Mouse (Mus musculus): ENCODE results near the gene Lefty2. TPM values are rescaled to one million over a fixed set of nuclear protein-coding genes. Genes with fewer than 3 reads are reported as not detected.
"Not testable (repeated sequence)": the region's sequence is repeated elsewhere in the genome, so short reads cannot be mapped to it uniquely, and the experiment has no call there.

The Lefty2 gene
- total RNA-seq, 2 experiments from 2014 or later = 1.4 to 2.0 TPM

DNA sequence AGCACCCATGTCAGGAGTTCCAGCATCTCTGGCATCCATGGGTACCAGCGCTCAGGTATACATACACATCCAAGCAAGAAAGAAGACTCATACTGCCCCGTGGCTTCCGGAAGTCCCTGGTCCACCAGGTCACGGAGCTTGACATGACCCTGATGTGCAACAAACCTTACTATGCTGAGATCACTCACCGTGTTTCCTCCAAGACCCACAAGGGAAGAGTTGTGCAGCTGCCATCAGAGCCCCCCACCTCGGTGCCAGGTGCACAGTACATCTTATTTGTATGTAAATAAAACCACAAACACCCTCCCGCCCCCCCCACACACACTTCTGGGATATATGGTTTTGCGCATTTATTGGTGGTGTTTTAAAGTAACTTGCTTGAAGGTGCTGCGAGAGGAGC, 17.8 kb upstream of the Lefty2 start:
- no peak overlapping the region for H3K27ac ChIP-seq
- DNase-seq (ENCODE audit: low spot score in 2 of 2) = no peak
- TF ChIP-seq CTCF (conservative IDR thresholded peaks at IDR 0.05) = no peak
- no peak overlapping the region for H3K4me3 ChIP-seq

DNA sequence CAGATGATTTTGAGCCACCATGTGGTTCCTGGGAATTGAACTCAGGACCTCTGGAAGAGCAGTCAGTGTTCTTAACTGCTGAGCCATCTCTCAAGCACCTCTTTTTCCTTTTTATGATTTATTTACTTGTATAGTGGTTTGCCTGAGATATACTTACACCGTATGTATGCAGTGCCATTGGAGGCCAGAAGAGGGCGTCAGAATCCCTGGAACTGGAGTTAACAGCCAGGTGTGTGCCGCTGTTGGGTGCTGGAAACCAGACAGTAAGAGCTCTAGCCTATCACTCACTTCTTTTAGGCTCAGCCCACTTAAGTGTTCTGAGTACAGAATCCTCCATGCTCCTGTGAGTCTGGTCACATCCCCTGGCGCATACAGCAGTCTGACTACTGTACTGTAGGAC, 15.4 kb upstream of the Lefty2 start:
- Histone ChIP-seq H3K27ac (no peak overlapping the region), H3K4me3 (no peak overlapping the region)
- DNase-seq (ENCODE audit: low spot score in 2 of 2) = no peak
- TF ChIP-seq CTCF (conservative IDR thresholded peaks at IDR 0.05) = no peak; the same call in none of the 2 replicates

- no peak overlapping the region for H3K27ac ChIP-seq
- no peak for DNase-seq (ENCODE audit: low spot score in 2 of 2)
- no peak overlapping the region for H3K4me3 ChIP-seq
- no peak for TF ChIP-seq CTCF (conservative IDR thresholded peaks at IDR 0.05)
Observed at GRCm38 (mm10) chr1:180881768-180882167, 11.1 kb upstream of the Lefty2 start.

- TF ChIP-seq CTCF (conservative IDR thresholded peaks at IDR 0.05) = no peak
- no peak overlapping the region for H3K4me3 ChIP-seq
- no peak for DNase-seq (ENCODE audit: low spot score in 2 of 2)
- no peak overlapping the region for H3K27ac ChIP-seq
Observed at GRCm38 (mm10) chr1:180883731-180884130, 9.2 kb upstream of the Lefty2 start.

- TF ChIP-seq CTCF (conservative IDR thresholded peaks at IDR 0.05) = no peak
- Histone ChIP-seq H3K4me3 (no peak overlapping the region), H3K27ac (no peak overlapping the region)
- DNase-seq (ENCODE audit: low spot score in 2 of 2) = no peak
Observed at GRCm38 (mm10) chr1:180884484-180884883, 8.4 kb upstream of the Lefty2 start.

DNA sequence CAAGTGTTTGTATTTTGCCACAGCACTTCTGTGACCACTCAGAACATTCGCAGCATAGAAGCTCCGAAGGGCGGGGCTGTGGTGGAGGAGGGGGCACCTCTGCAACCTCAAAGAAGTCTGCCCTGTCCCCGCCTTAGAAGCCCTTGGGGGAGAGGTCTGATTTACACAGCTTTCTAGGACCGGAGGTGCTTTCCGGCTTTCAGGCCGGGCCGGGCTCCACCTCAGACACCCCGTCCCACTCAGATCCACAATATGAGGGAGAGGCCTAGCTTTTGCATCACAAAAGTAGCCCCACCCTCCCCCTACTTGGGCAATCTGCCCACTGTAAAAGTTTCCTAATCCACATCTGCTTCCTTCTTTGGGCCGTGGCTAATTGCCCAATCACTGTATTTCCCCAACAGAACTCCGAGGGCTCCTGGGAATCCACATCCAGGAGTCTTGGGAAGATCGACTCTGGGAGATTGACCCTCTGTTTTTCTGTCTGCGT, 4.3 kb upstream of the Lefty2 start:
- DNase-seq (ENCODE audit: low spot score in 2 of 2) = no peak
- Histone ChIP-seq H3K4me3 (no peak overlapping the region), H3K27ac (no peak overlapping the region)
- no peak for TF ChIP-seq CTCF (conservative IDR thresholded peaks at IDR 0.05)

DNA sequence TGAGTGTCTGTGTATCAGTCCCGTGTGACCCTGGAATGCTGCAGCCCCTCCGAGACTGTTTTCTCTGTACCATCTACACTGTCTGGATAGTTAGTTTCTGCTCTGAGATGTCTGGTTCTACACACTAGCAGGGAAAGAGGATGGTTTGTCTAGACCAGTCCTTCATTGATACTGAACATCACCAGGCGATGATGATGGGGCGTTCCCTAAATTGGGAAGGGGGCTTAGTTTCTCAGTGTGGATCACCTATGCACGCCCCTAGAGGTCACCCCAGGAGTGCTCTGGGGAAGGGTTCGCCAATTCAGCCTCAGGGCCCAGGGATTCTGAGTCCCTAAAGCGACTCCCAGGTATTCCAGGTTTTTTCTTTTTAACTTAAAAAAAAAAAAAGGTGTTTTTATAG, 3.7 kb upstream of the Lefty2 start:
- no peak overlapping the region for H3K27ac ChIP-seq
- no peak for DNase-seq (ENCODE audit: low spot score in 2 of 2)
- no peak for TF ChIP-seq CTCF (conservative IDR thresholded peaks at IDR 0.05)
- H3K4me3 ChIP-seq = no peak overlapping the region

GRCm38 (mm10) chr1:180889841-180890240, 3.1 kb upstream of the Lefty2 start:
- no peak overlapping the region for H3K27ac ChIP-seq
- peak; percentile 50 for TF ChIP-seq CTCF (conservative IDR thresholded peaks at IDR 0.05)
- DNase-seq (ENCODE audit: low spot score in 2 of 2) = no peak
- H3K4me3 ChIP-seq = no peak overlapping the region

GRCm38 (mm10) chr1:180894088-180894987, 1.4 kb downstream of the Lefty2 start:
- not testable (repeated sequence) for H3K4me3 ChIP-seq; DNase-seq (ENCODE audit: low spot score in 2 of 2)

GRCm38 (mm10) chr1:180901107-180901506, 8.2 kb downstream of the Lefty2 start:
- TF ChIP-seq CTCF (conservative IDR thresholded peaks at IDR 0.05) = peak; percentile 89
- DNase-seq (ENCODE audit: low spot score in 2 of 2) = no peak
- Histone ChIP-seq H3K27ac (no peak overlapping the region), H3K4me3 (no peak overlapping the region)

More at GRCm38 (mm10) chr1:180894088-180894987, 1.4 kb downstream of the Lefty2 start:
- H3K27ac ChIP-seq = not testable (repeated sequence)

- no peak for TF ChIP-seq CTCF (conservative IDR thresholded peaks at IDR 0.05)
- DNase-seq (ENCODE audit: low spot score in 2 of 2) = no peak
- no peak overlapping the region for H3K27ac ChIP-seq
- no peak overlapping the region for H3K4me3 ChIP-seq
Observed at GRCm38 (mm10) chr1:180902915-180903314, 10.0 kb downstream of the Lefty2 start.

- no peak for DNase-seq (ENCODE audit: low spot score in 2 of 2)
- Histone ChIP-seq H3K4me3 (peak overlapping the region; percentile 76), H3K27ac (peak overlapping the region; percentile 94)
- peak; percentile 13; the same call in 1 of the 2 replicates for TF ChIP-seq CTCF (conservative IDR thresholded peaks at IDR 0.05)
Observed at GRCm38 (mm10) chr1:180903666-180904038, 10.7 kb downstream of the Lefty2 start.

DNA sequence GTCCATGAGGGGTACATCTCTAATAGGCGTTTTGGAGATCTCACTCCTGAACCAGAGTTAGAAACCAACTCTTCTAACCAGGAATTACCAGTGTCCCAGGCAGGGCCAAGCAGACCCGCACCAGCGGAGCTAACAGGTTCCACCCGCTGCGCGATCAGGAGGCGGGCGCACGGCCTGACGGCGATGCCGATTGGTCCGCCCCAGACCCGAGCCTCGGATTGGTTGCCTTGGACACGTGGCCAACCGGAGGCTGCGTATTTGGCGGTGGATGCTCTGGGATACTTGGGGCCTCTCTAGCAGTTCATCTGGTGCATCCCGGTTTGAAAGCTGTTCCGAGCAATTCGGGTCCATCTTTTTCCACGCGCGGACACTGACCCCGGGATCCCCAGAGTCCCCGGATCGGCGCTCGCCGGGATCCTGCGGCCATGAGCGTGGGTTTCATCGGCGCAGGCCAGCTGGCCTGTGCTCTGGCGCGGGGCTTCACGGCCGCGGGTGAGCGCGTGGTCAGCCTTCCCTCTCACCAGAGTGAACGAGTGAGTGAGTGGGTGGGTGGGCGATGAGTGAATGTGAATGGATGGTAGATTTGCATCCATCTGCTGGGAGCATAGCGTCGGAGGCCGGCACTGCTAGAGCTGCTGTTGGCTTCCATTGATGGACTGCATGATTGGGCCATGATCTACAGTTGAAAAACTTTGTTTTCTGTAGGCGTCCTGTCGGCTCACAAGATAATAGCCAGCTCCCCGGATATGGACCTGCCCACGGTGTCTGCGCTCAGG, 11.3 kb downstream of the Lefty2 start, which contains the start of gene Pycr2:
Pycr2 (plus strand) TSS at position 255 of the 776 bp plus-strand sequence.
- H3K4me3 ChIP-seq = peak within 1 kb of the TSS; percentile 76
- DNase-seq (ENCODE audit: low spot score in 2 of 2) = peak; percentile 94 to 95
- no peak; the same call in 1 of the 2 replicates for TF ChIP-seq CTCF (conservative IDR thresholded peaks at IDR 0.05)
- H3K27ac ChIP-seq = peak within 1 kb of the TSS; percentile 94

Data from layer of hippocampus, adult 2 months (tissue).